Mouse (Mus musculus): ENCODE measurements around the gene Vwa3b. TPM values are rescaled to one million over a fixed set of nuclear protein-coding genes. Genes with fewer than 3 reads are reported as not detected.

Vwa3b gene
- polyA plus RNA-seq, 1 experiment from 2014 or later = 0.50 TPM

GRCm38 (mm10) chr1:37084075-37084474 lies 57.7 kb downstream of the Vwa3b start:
- H3K4me2 ChIP-seq (ENCODE audit: low read length) = no peak overlapping the region
- H3K4me1 ChIP-seq (ENCODE audit: control insufficient read depth in 2 of 2, insufficient read depth in 2 of 2, low read length in 2 of 2) = peaks cover 2 to 3% of the 10 kb centered on the region in 2 experiments; a peak in 1 of 4 replicates
- no peaks in the 10 kb centered on the region for H3K9me3 ChIP-seq (ENCODE audit: control insufficient read depth, low read length)
- H3K27me3 ChIP-seq (ENCODE audit: control insufficient read depth, insufficient read depth, low read length) = no peaks in the 10 kb centered on the region
- no peaks in the 10 kb centered on the region for H3K36me3 ChIP-seq (ENCODE audit: control insufficient read depth, insufficient read depth, low read length)
- no peak for ATAC-seq (ENCODE audit: insufficient number of reproducible peaks, insufficient read depth, low FRiP score, low read depth)
- WGBS = 67% methylated on average over 2 of the region's 2 CpGs
- no peak overlapping the region for H3K9ac ChIP-seq (ENCODE audit: low read length)
- H3K27ac ChIP-seq (replicated peaks in 1 of 2; ENCODE audit: control insufficient read depth in 1 of 2, insufficient read depth in 1 of 2, low read depth in 2 of 2, low read length in 2 of 2) = no peak overlapping the region
- H3K4me3 ChIP-seq (ENCODE audit: control insufficient read depth in 1 of 2, insufficient read depth in 1 of 2, low read depth in 1 of 2, low read length in 2 of 2) = no peak overlapping the region

DNA sequence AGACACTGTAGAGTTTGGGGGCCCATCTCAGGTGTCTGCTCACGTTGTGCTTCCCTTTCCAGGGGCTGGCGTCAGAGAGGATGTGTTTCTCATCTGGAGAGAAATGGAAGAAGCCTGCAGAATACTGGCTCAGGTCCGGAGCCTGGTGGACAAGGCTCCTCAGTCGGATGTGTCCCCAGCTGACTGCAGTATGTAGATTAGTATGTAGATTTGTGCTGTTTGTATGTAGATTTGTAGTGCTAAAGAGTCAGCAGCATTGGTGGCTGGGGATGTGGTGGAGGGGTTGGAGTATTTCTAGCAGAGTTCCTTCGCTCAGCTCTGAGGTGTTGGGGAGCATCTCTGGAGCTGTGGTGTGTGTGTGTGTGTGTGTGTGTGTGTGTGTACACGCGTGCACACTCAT lies 58.8 kb downstream of the Vwa3b start:
- no peaks in the 10 kb centered on the region for H3K27me3 ChIP-seq (ENCODE audit: control insufficient read depth, insufficient read depth, low read length)
- H3K9ac ChIP-seq (ENCODE audit: low read length) = no peak overlapping the region
- no peak overlapping the region for H3K4me2 ChIP-seq (ENCODE audit: low read length)
- no peaks in the 10 kb centered on the region for H3K36me3 ChIP-seq (ENCODE audit: control insufficient read depth, insufficient read depth, low read length)
- H3K4me3 ChIP-seq (ENCODE audit: control insufficient read depth in 1 of 2, insufficient read depth in 1 of 2, low read depth in 1 of 2, low read length in 2 of 2) = no peak overlapping the region
- peaks cover 2 to 3% of the 10 kb centered on the region in 2 experiments; a peak in 1 of 4 replicates for H3K4me1 ChIP-seq (ENCODE audit: control insufficient read depth in 2 of 2, insufficient read depth in 2 of 2, low read length in 2 of 2)
- no peak overlapping the region for H3K27ac ChIP-seq (replicated peaks in 1 of 2; ENCODE audit: control insufficient read depth in 1 of 2, insufficient read depth in 1 of 2, low read depth in 2 of 2, low read length in 2 of 2)
- WGBS = 45% methylated on average over 7 of the region's 7 CpGs
- H3K9me3 ChIP-seq (ENCODE audit: control insufficient read depth, low read length) = no peaks in the 10 kb centered on the region
- no peak for ATAC-seq (ENCODE audit: insufficient number of reproducible peaks, insufficient read depth, low FRiP score, low read depth)

DNA sequence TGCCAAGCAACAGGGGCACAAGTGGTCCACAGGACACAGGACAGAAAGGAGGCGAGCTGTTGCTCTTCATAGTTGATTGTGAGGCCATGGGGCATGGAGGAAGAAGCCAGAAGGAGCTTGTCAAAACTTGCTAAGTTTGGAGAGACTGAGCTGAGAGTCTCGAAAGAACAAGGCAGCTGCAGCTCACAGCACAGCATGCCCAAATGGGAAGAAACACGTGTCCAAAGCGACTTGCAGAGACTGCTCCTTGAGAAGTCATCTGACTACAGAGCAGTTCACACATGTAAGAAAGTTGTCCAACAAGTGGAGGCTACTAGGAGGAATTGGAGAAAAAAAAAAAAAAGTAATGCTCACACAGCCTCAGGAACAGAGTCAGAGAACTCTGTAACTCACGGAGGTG lies 62.8 kb downstream of the Vwa3b start:
- H3K9me3 ChIP-seq (ENCODE audit: control insufficient read depth, low read length) = no peaks in the 10 kb centered on the region
- WGBS = 77% methylated on average over 5 of the region's 5 CpGs
- H3K4me1 ChIP-seq (ENCODE audit: control insufficient read depth in 2 of 2, insufficient read depth in 2 of 2, low read length in 2 of 2) = peaks cover 2 to 3% of the 10 kb centered on the region in 2 experiments; a peak in 1 of 4 replicates
- ATAC-seq (ENCODE audit: insufficient number of reproducible peaks, insufficient read depth, low FRiP score, low read depth) = no peak
- no peak overlapping the region for H3K9ac ChIP-seq (ENCODE audit: low read length)
- no peak overlapping the region for H3K4me2 ChIP-seq (ENCODE audit: low read length)
- H3K27me3 ChIP-seq (ENCODE audit: control insufficient read depth, insufficient read depth, low read length) = no peaks in the 10 kb centered on the region
- no peak overlapping the region for H3K4me3 ChIP-seq (ENCODE audit: control insufficient read depth in 1 of 2, insufficient read depth in 1 of 2, low read depth in 1 of 2, low read length in 2 of 2)
- H3K27ac ChIP-seq (replicated peaks in 1 of 2; ENCODE audit: control insufficient read depth in 1 of 2, insufficient read depth in 1 of 2, low read depth in 2 of 2, low read length in 2 of 2) = no peak overlapping the region
- H3K36me3 ChIP-seq (ENCODE audit: control insufficient read depth, insufficient read depth, low read length) = no peaks in the 10 kb centered on the region

DNA sequence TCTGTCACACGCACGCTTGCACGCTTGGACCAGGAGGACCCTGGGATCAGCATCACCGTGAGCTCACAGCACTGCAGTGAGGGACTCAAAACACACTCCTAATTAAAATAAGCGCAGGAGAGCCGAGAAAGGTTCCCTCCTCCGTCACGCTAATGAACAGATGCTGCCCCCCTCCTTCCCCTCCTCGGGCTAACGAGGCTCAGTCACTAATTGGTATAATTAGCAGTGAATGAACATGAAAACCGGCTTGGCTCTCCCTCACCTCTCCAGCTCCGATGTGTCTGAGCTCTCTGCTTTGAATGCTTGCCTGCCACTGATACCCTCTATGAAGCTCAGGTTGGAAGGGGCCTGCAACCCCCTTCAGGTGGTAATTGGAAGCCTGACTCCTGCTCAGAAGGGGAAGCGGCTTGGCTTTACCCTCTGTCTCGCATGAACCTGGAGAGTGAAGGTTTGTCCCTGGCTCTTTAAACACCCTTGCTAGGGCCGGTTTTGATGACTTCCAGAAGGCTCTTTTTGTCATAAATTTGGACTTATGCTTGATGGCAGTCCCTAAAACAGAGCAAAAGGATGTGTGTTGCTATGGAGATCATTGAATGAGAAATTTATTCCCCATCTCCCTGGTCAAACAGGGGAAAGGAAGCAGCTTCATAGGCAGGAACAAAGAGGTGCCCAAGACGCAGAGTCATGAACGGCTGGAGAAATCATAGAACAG lies 71.1 kb downstream of the Vwa3b start:
- no peak for ATAC-seq (ENCODE audit: insufficient number of reproducible peaks, insufficient read depth, low FRiP score, low read depth)
- no peak overlapping the region for H3K9ac ChIP-seq (ENCODE audit: low read length)
- H3K27ac ChIP-seq (replicated peaks in 1 of 2; ENCODE audit: control insufficient read depth in 1 of 2, insufficient read depth in 1 of 2, low read depth in 2 of 2, low read length in 2 of 2) = no peak overlapping the region
- no peaks in the 10 kb centered on the region for H3K36me3 ChIP-seq (ENCODE audit: control insufficient read depth, insufficient read depth, low read length)
- H3K27me3 ChIP-seq (ENCODE audit: control insufficient read depth, insufficient read depth, low read length) = no peaks in the 10 kb centered on the region
- H3K4me1 ChIP-seq (ENCODE audit: control insufficient read depth in 2 of 2, insufficient read depth in 2 of 2, low read length in 2 of 2) = no peaks in the 10 kb centered on the region
- H3K9me3 ChIP-seq (ENCODE audit: control insufficient read depth, low read length) = no peaks in the 10 kb centered on the region
- 70% methylated on average over 17 of the region's 17 CpGs for WGBS
- no peak overlapping the region for H3K4me2 ChIP-seq (ENCODE audit: low read length)
- H3K4me3 ChIP-seq (ENCODE audit: control insufficient read depth in 1 of 2, insufficient read depth in 1 of 2, low read depth in 1 of 2, low read length in 2 of 2) = no peak overlapping the region

DNA sequence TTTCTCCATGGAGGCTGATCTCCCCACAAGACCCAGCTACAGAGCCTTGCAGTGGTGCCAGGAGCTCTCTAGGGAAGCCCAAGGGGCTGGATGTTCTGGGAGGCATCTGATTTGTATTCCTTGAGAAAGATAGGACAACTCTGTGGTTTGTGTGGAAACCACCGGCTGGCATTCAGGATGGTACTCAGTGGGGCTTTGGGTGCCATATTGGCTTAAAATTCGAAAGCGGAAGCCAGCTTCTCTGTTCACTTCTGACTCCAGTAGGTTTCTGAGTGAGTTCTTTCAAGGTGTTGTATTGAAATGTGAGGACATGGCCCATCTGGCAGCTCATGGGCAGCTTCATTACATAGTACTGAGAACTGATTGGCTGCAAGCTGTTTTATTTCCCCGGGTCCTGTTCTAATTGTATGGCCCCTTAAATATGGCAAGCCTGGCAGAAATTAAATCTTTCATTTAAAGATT lies 71.7 kb downstream of the Vwa3b start:
- no peak for ATAC-seq (ENCODE audit: insufficient number of reproducible peaks, insufficient read depth, low FRiP score, low read depth)
- no peak overlapping the region for H3K4me3 ChIP-seq (ENCODE audit: control insufficient read depth in 1 of 2, insufficient read depth in 1 of 2, low read depth in 1 of 2, low read length in 2 of 2)
- no peaks in the 10 kb centered on the region for H3K27me3 ChIP-seq (ENCODE audit: control insufficient read depth, insufficient read depth, low read length)
- no peaks in the 10 kb centered on the region for H3K4me1 ChIP-seq (ENCODE audit: control insufficient read depth in 2 of 2, insufficient read depth in 2 of 2, low read length in 2 of 2)
- no peak overlapping the region for H3K9ac ChIP-seq (ENCODE audit: low read length)
- no peaks in the 10 kb centered on the region for H3K9me3 ChIP-seq (ENCODE audit: control insufficient read depth, low read length)
- WGBS = 94% methylated on average over 4 of the region's 4 CpGs
- H3K36me3 ChIP-seq (ENCODE audit: control insufficient read depth, insufficient read depth, low read length) = no peaks in the 10 kb centered on the region
- no peak overlapping the region for H3K4me2 ChIP-seq (ENCODE audit: low read length)
- H3K27ac ChIP-seq (replicated peaks in 1 of 2; ENCODE audit: control insufficient read depth in 1 of 2, insufficient read depth in 1 of 2, low read depth in 2 of 2, low read length in 2 of 2) = no peak overlapping the region

DNA sequence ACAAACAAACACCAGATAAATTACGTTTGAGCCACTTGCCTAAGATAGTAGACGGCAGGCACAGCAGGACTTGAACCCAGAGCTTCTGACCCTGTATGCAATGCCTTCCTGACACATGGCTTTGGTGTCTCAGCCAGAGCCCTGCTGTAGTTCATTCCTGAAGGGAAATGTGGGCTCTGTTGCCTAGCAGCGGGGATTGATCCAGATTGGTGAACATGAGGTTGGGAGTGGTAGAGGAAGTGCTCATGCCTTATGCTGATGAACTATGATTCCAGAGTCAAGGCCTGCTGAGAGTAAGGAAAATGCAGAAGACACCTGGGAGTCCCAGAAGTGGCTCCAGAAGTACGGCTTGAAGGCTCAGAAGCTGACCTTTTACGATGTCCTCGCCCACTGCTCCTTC lies 74.0 kb downstream of the Vwa3b start:
- no peak overlapping the region for H3K27ac ChIP-seq (replicated peaks in 1 of 2; ENCODE audit: control insufficient read depth in 1 of 2, insufficient read depth in 1 of 2, low read depth in 2 of 2, low read length in 2 of 2)
- no peak overlapping the region for H3K9ac ChIP-seq (ENCODE audit: low read length)
- H3K9me3 ChIP-seq (ENCODE audit: control insufficient read depth, low read length) = no peaks in the 10 kb centered on the region
- no peaks in the 10 kb centered on the region for H3K36me3 ChIP-seq (ENCODE audit: control insufficient read depth, insufficient read depth, low read length)
- no peak for ATAC-seq (ENCODE audit: insufficient number of reproducible peaks, insufficient read depth, low FRiP score, low read depth)
- H3K4me1 ChIP-seq (ENCODE audit: control insufficient read depth in 2 of 2, insufficient read depth in 2 of 2, low read length in 2 of 2) = no peaks in the 10 kb centered on the region
- H3K4me3 ChIP-seq (ENCODE audit: control insufficient read depth in 1 of 2, insufficient read depth in 1 of 2, low read depth in 1 of 2, low read length in 2 of 2) = no peak overlapping the region
- WGBS = 86% methylated on average over 6 of the region's 6 CpGs
- H3K27me3 ChIP-seq (ENCODE audit: control insufficient read depth, insufficient read depth, low read length) = no peaks in the 10 kb centered on the region
- no peak overlapping the region for H3K4me2 ChIP-seq (ENCODE audit: low read length)

GRCm38 (mm10) chr1:37101016-37101415 lies 74.6 kb downstream of the Vwa3b start:
- no peaks in the 10 kb centered on the region for H3K36me3 ChIP-seq (ENCODE audit: control insufficient read depth, insufficient read depth, low read length)
- WGBS = 78% methylated on average over 8 of the region's 8 CpGs

DNA sequence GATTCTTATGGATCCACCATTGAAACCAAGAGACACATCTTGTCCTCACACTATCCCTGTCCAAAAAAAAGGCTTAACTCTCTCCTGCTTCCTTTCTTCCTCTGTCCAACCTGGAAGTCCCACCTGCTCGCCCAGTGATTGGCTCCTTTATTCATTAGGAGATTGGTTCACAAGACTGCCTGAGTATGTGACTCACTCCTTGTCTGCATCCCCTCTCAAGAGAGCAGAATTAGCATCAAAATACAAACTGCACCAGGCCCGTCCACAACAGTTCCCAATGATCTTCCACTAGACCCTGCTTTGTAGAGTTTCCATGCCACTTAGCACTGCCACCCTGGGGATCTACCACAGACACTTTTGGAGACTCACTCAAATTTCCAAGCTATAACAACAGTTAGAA lies 75.3 kb downstream of the Vwa3b start:
- Histone ChIP-seq H3K4me1 (ENCODE audit: control insufficient read depth in 2 of 2, insufficient read depth in 2 of 2, low read length in 2 of 2) (no peaks in the 10 kb centered on the region), H3K9me3 (ENCODE audit: control insufficient read depth, low read length) (no peaks in the 10 kb centered on the region), H3K4me3 (ENCODE audit: control insufficient read depth in 1 of 2, insufficient read depth in 1 of 2, low read depth in 1 of 2, low read length in 2 of 2) (no peak overlapping the region), H3K27me3 (ENCODE audit: control insufficient read depth, insufficient read depth, low read length) (no peaks in the 10 kb centered on the region), H3K27ac (replicated peaks in 1 of 2; ENCODE audit: control insufficient read depth in 1 of 2, insufficient read depth in 1 of 2, low read depth in 2 of 2, low read length in 2 of 2) (no peak overlapping the region), H3K36me3 (ENCODE audit: control insufficient read depth, insufficient read depth, low read length) (no peaks in the 10 kb centered on the region), H3K9ac (ENCODE audit: low read length) (no peak overlapping the region), H3K4me2 (ENCODE audit: low read length) (no peak overlapping the region)
- no peak for ATAC-seq (ENCODE audit: insufficient number of reproducible peaks, insufficient read depth, low FRiP score, low read depth)
- WGBS = 71% methylated on average over 2 of the region's 2 CpGs

More at GRCm38 (mm10) chr1:37101016-37101415, 74.6 kb downstream of the Vwa3b start:
- H3K27ac ChIP-seq (replicated peaks in 1 of 2; ENCODE audit: control insufficient read depth in 1 of 2, insufficient read depth in 1 of 2, low read depth in 2 of 2, low read length in 2 of 2) = no peak overlapping the region
- no peak for ATAC-seq (ENCODE audit: insufficient number of reproducible peaks, insufficient read depth, low FRiP score, low read depth)
- no peak overlapping the region for H3K4me2 ChIP-seq (ENCODE audit: low read length)
- no peak overlapping the region for H3K4me3 ChIP-seq (ENCODE audit: control insufficient read depth in 1 of 2, insufficient read depth in 1 of 2, low read depth in 1 of 2, low read length in 2 of 2)
- H3K9ac ChIP-seq (ENCODE audit: low read length) = no peak overlapping the region
- no peaks in the 10 kb centered on the region for H3K27me3 ChIP-seq (ENCODE audit: control insufficient read depth, insufficient read depth, low read length)
- no peaks in the 10 kb centered on the region for H3K4me1 ChIP-seq (ENCODE audit: control insufficient read depth in 2 of 2, insufficient read depth in 2 of 2, low read length in 2 of 2)
- H3K9me3 ChIP-seq (ENCODE audit: control insufficient read depth, low read length) = no peaks in the 10 kb centered on the region

All from heart, embryonic 14.5 days (tissue).